Mouse (Mus musculus): ENCODE results near the gene Sp3. TPM values are rescaled to one million over a fixed set of nuclear protein-coding genes. Genes with fewer than 3 reads are reported as not detected.
A peak's percentile ranks its signal among the peaks of the same experiment; 100 is the strongest.

Gene Sp3
- total RNA-seq, 2 experiments from 2014 or later, result 44.9 to 56.5 TPM

- peak in 1 of 2 experiments; percentile 22 for DNase-seq (ENCODE audit: extremely low spot score in 1 of 2, low spot score in 2 of 2)
- intact Hi-C loops (cut with DNase I), result no loop called here
Measured at GRCm38 (mm10) chr2:72898094-72898781, 82.0 kb downstream of the Sp3 start.

DNA sequence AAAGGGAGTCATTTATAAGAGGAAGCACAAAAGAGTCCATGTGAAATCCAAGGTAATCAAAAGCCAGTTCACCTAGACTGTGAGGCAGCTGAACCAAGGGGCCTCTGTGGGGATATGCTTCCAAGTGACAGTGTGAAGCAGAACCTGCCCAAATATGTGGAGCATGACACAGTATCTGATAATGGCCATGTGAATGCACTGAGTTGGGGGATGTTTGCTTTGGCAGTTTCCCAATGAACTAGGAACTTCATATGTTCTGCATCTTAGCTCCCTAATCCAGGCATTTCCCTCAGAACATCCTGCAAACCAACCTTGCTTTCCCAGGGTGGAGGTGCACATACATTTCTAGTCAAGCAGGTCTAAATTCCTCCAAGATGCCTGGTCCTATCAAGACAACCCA, 90.4 kb downstream of the Sp3 start:
- no peak for DNase-seq (ENCODE audit: extremely low spot score in 1 of 2, low spot score in 2 of 2)
- intact Hi-C loops (cut with DNase I), result no loop called here

Small RNA genes within 50 kb of the gene (microRNA-seq; reads per million reads assigned to microRNA genes)
- not detected for gene Gm25960

Other genes with a start within 250 kb of the Sp3 start
- gene Gm11084, start 6.3 kb upstream of the Sp3 start, total RNA-seq (2021), result not detected
- gene Ola1, start 238.5 kb upstream of the Sp3 start, total RNA-seq (2021), result 100 to 1,000 TPM; 108 to 119 TPM

All from left cerebral cortex, postnatal 10 days (tissue).